Mouse (Mus musculus): ENCODE measurements at regions not wholly inside any gene's neighbourhood (a gene's known extent, or its start where the extent isn't known, plus 50 kb on each side); places are given as distances from the start of the nearest gene placed in this dataset.
A peak's percentile ranks its signal among the peaks of the same experiment; 100 is the strongest.

GRCm38 (mm10) chr4:95156451-95157271 lies 104.6 kb upstream of the Jun start:
- Histone ChIP-seq H3K4me3 (ENCODE audit: low read depth, low read length) (no peak overlapping the region), H3K4me2 (no peak overlapping the region), H3K27ac (ENCODE audit: low read depth, low read length) (peak overlapping the region; percentile 35; the same call in 1 of the 2 replicates), H3K27me3 (ENCODE audit: control insufficient read depth, insufficient read depth, low read length) (no peaks in the 10 kb centered on the region), H3K9me3 (replicated peaks; ENCODE audit: control insufficient read depth, low read length) (no peaks in the 10 kb centered on the region), H3K4me1 (ENCODE audit: control insufficient read depth, insufficient read depth, low read length) (peaks cover 50% of the 10 kb centered on the region), H3K36me3 (ENCODE audit: control insufficient read depth, insufficient read depth, low read length) (no peaks in the 10 kb centered on the region), H3K9ac (ENCODE audit: low read depth, low read length) (no peak overlapping the region)
- 26% methylated on average over 5 of the region's 5 CpGs for WGBS (ENCODE audit: insufficient replicate concordance)
- peak; percentile 31; the same call in 1 of the 2 replicates for ATAC-seq (replicated peaks; ENCODE audit: insufficient number of reproducible peaks, low FRiP score, low TSS enrichment)

- Histone ChIP-seq H3K27me3 (ENCODE audit: control insufficient read depth, insufficient read depth, low read length) (no peaks in the 10 kb centered on the region), H3K9me3 (replicated peaks; ENCODE audit: control insufficient read depth, low read length) (no peaks in the 10 kb centered on the region), H3K4me3 (ENCODE audit: low read depth, low read length) (no peak overlapping the region), H3K4me1 (ENCODE audit: control insufficient read depth, insufficient read depth, low read length) (peaks cover 50% of the 10 kb centered on the region), H3K36me3 (ENCODE audit: control insufficient read depth, insufficient read depth, low read length) (no peaks in the 10 kb centered on the region), H3K9ac (ENCODE audit: low read depth, low read length) (no peak overlapping the region), H3K4me2 (no peak overlapping the region), H3K27ac (ENCODE audit: low read depth, low read length) (no peak overlapping the region)
- whole genome bisulfite sequencing (ENCODE audit: insufficient replicate concordance), result 76% methylated on average over 7 of the region's 7 CpGs
- no peak for ATAC-seq (replicated peaks; ENCODE audit: insufficient number of reproducible peaks, low FRiP score, low TSS enrichment)
Measured at GRCm38 (mm10) chr4:95157653-95158430, 105.8 kb upstream of the Jun start.

GRCm38 (mm10) chr4:95158632-95159424 lies 106.8 kb upstream of the Jun start:
- Histone ChIP-seq H3K4me1 (ENCODE audit: control insufficient read depth, insufficient read depth, low read length) (peaks cover 42% of the 10 kb centered on the region), H3K9me3 (replicated peaks; ENCODE audit: control insufficient read depth, low read length) (no peaks in the 10 kb centered on the region), H3K27ac (ENCODE audit: low read depth, low read length) (no peak overlapping the region), H3K36me3 (ENCODE audit: control insufficient read depth, insufficient read depth, low read length) (no peaks in the 10 kb centered on the region), H3K4me3 (ENCODE audit: low read depth, low read length) (no peak overlapping the region), H3K4me2 (no peak overlapping the region), H3K9ac (ENCODE audit: low read depth, low read length) (no peak overlapping the region), H3K27me3 (ENCODE audit: control insufficient read depth, insufficient read depth, low read length) (no peaks in the 10 kb centered on the region)
- 83% methylated on average over 6 of the region's 6 CpGs for WGBS (ENCODE audit: insufficient replicate concordance)
- ATAC-seq (replicated peaks; ENCODE audit: insufficient number of reproducible peaks, low FRiP score, low TSS enrichment), result no peak

- Histone ChIP-seq H3K9me3 (replicated peaks; ENCODE audit: control insufficient read depth, low read length) (no peaks in the 10 kb centered on the region), H3K4me3 (ENCODE audit: low read depth, low read length) (no peak overlapping the region), H3K4me2 (no peak overlapping the region), H3K9ac (ENCODE audit: low read depth, low read length) (no peak overlapping the region), H3K27ac (ENCODE audit: low read depth, low read length) (0 out of 2 replicates have a peak overlapping the region, but pooled peaks have one; percentile 8), H3K4me1 (ENCODE audit: control insufficient read depth, insufficient read depth, low read length) (peaks cover 32% of the 10 kb centered on the region), H3K36me3 (ENCODE audit: control insufficient read depth, insufficient read depth, low read length) (no peaks in the 10 kb centered on the region), H3K27me3 (ENCODE audit: control insufficient read depth, insufficient read depth, low read length) (no peaks in the 10 kb centered on the region)
- WGBS (ENCODE audit: insufficient replicate concordance), result 77% methylated on average over 4 of the region's 4 CpGs
- no peak for ATAC-seq (replicated peaks; ENCODE audit: insufficient number of reproducible peaks, low FRiP score, low TSS enrichment)
Measured at GRCm38 (mm10) chr4:95159821-95160220, 107.8 kb upstream of the Jun start.

- no peak for ATAC-seq (replicated peaks; ENCODE audit: insufficient number of reproducible peaks, low FRiP score, low TSS enrichment)
- peak overlapping the region; percentile 86 for H3K27ac ChIP-seq (ENCODE audit: low read depth, low read length)
- H3K4me2 ChIP-seq, result peak overlapping the region; percentile 78
- H3K9ac ChIP-seq (ENCODE audit: low read depth, low read length), result peak overlapping the region; percentile 81
- H3K4me1 ChIP-seq (ENCODE audit: control insufficient read depth, insufficient read depth, low read length), result peaks cover 28% of the 10 kb centered on the region
- 72% methylated on average over 3 of the region's 3 CpGs for whole genome bisulfite sequencing (ENCODE audit: insufficient replicate concordance)
- H3K4me3 ChIP-seq (ENCODE audit: low read depth, low read length), result peak overlapping the region; percentile 54
- no peaks in the 10 kb centered on the region for H3K9me3 ChIP-seq (replicated peaks; ENCODE audit: control insufficient read depth, low read length)
- no peaks in the 10 kb centered on the region for H3K36me3 ChIP-seq (ENCODE audit: control insufficient read depth, insufficient read depth, low read length)
- H3K27me3 ChIP-seq (ENCODE audit: control insufficient read depth, insufficient read depth, low read length), result no peaks in the 10 kb centered on the region
Measured at GRCm38 (mm10) chr4:95160465-95160864, 108.4 kb upstream of the Jun start.

GRCm38 (mm10) chr4:95160912-95161669 lies 109.1 kb upstream of the Jun start:
- Histone ChIP-seq H3K9ac (ENCODE audit: low read depth, low read length) (peak overlapping the region; percentile 81), H3K4me1 (ENCODE audit: control insufficient read depth, insufficient read depth, low read length) (peaks cover 23% of the 10 kb centered on the region), H3K36me3 (ENCODE audit: control insufficient read depth, insufficient read depth, low read length) (no peaks in the 10 kb centered on the region), H3K4me3 (ENCODE audit: low read depth, low read length) (peak overlapping the region; percentile 54), H3K9me3 (replicated peaks; ENCODE audit: control insufficient read depth, low read length) (no peaks in the 10 kb centered on the region), H3K27me3 (ENCODE audit: control insufficient read depth, insufficient read depth, low read length) (no peaks in the 10 kb centered on the region), H3K4me2 (peak overlapping the region; percentile 78), H3K27ac (ENCODE audit: low read depth, low read length) (peak overlapping the region; percentile 86)
- under 1% methylated on average over 53 of the region's 53 CpGs for WGBS (ENCODE audit: insufficient replicate concordance)
- ATAC-seq (replicated peaks; ENCODE audit: insufficient number of reproducible peaks, low FRiP score, low TSS enrichment), result peak; percentile 94

GRCm38 (mm10) chr4:95161670-95162020 lies 109.6 kb upstream of the Jun start:
- Histone ChIP-seq H3K4me1 (ENCODE audit: control insufficient read depth, insufficient read depth, low read length) (peaks cover 18% of the 10 kb centered on the region), H3K9me3 (replicated peaks; ENCODE audit: control insufficient read depth, low read length) (no peaks in the 10 kb centered on the region), H3K36me3 (ENCODE audit: control insufficient read depth, insufficient read depth, low read length) (no peaks in the 10 kb centered on the region), H3K27me3 (ENCODE audit: control insufficient read depth, insufficient read depth, low read length) (no peaks in the 10 kb centered on the region), H3K4me3 (ENCODE audit: low read depth, low read length) (peak overlapping the region; percentile 54), H3K27ac (ENCODE audit: low read depth, low read length) (peak overlapping the region; percentile 86), H3K4me2 (peak overlapping the region; percentile 78), H3K9ac (ENCODE audit: low read depth, low read length) (peak overlapping the region; percentile 81)
- no peak; the same call in 1 of the 2 replicates for ATAC-seq (replicated peaks; ENCODE audit: insufficient number of reproducible peaks, low FRiP score, low TSS enrichment)
- WGBS (ENCODE audit: insufficient replicate concordance), result 25% methylated on average over 7 of the region's 7 CpGs
